Mouse (Mus musculus): ENCODE measurements around the gene Foxp1. TPM values are rescaled to one million over a fixed set of nuclear protein-coding genes. Genes with fewer than 3 reads are reported as not detected.

Foxp1 gene
- total RNA-seq, 2 experiments from 2014 or later, result 132 to 157 TPM

DNA sequence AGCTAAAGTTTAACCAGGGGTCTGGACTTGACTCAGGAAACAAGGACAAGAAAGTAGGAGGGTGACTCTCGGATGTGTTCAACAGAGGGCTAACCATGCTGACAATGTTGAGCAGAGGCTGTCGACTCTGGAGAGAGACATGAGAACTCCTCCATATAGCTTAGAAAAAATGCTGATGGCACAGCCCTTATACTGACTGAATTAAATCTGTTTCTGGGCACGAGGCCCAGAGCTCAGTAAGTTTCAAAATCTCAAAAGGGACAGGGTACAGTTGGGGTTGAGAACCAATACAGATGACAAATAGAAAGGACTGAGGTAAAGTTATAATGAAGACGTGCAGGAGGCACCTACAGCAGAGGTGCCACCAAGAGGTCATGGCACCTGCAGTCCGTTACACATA lies 241.9 kb downstream of the Foxp1 start:
- intact Hi-C loops (cut with DNase I), result no loop called here
- peak in 1 of 2 experiments; percentile 68 for DNase-seq (ENCODE audit: low spot score in 2 of 2)

DNA sequence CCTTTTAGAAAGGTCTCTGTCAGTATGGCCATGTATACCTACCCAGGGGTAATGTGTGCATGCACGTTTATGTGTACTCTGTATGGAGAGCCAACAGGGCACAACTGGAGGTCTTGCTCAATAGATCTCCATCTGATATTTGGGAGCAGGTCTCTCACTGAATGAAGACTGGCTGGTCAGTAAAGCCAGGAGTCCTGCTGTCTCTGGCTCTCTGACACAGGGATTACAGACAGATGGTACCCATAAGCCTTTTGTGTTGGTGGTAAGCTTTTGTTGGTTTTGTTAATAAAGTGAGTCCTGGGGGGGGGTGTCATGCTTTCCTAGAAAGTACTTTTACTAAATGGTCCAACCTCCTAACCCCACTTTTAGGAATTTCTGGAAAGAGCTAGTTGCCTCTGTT lies 245.3 kb downstream of the Foxp1 start:
- DNase-seq (ENCODE audit: low spot score in 2 of 2), result no peak
- intact Hi-C loops (cut with DNase I), result loop anchor here (10.0 kb wide), 1 partner anchor 318 kb away; no protein-coding TSS in a partner anchor

DNA sequence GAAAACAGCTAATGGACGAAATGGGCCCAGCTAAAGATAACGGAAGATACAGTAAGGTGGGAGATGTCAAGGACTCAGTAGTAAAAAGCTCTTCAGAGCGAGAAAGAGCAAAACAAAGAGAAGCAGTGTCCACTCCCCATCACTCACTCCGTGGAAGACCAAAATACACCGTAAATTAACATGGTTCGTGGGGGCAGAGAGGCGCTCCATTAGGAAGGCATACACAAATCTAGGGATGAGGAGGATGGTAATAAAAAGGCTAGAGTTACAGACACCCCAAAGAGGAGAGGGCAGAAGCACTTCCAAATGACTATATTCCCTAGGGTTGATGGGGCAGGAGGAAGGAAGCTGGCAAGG lies 246.2 kb downstream of the Foxp1 start:
- intact Hi-C loops (cut with DNase I), result loop anchor here (10.0 kb wide), 1 partner anchor 319 kb away; no protein-coding TSS in a partner anchor
- no peak for DNase-seq (ENCODE audit: low spot score in 2 of 2)

DNA sequence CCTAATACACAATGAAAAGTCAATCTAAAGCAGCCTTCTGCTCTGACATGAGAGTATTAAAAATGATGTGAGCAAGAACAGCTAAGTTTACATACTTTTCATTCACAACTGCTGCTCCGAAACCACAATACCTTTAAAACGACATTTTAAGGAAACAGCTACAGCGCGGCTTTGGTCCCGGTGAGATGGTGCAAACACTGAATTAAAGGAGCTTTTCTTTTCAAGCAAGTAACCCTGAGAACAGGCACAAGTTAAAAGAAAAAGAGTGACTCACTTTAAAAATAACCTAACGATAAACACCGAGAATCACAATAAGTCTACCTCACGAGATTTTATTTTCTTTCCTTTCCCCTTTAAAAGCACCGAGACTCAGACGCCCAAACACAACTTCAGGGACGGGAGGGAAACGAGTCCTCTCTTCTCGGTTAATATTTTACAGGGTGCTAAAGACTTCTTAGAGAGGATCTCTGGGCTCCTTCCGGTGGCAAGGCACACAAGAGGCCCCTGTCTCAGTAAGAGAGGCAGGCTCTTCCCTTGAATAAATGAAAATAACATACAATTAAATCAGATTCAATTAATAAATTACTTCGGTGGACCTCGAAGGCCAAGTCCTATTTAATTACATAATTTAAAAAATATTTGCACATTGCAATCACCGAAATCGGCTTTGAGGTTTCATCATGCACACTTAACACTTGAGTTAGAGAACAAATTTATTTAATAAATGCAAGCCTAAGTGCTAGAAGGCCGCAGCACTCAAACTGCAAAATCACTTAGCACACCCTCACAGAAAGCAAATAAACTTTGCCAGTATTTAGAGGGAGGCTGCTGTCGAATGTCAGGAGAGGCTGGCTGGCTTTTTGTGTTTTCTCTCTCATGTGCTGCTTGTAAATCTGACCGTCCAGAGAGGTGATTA lies 246.9 kb downstream of the Foxp1 start:
- intact Hi-C loops (cut with DNase I), result loop anchor here (10.0 kb wide), 1 partner anchor 319 kb away; no protein-coding TSS in a partner anchor

DNA sequence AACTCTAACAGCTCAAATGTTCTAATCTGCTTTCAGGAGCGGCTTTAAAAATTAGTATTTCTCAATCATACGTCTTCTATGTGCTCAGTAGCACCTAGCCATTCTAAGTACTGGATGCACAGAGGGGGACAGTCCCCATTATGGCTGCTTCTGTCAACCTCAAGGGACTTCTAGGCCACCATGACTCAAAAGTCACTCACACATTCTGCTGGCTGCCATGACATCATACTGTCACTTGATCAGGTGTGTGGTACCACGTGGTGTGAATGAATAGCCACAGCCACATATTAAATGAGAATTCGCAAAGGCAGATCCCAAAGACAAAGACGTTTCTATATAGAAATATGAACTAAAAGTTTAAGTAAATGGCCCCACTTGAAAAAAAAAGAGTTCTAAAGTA lies 247.9 kb downstream of the Foxp1 start:
- no peak for DNase-seq (ENCODE audit: low spot score in 2 of 2)
- intact Hi-C loops (cut with DNase I), result loop anchor here (5.0 to 10.0 kb wide), 2 partner anchors 248 to 320 kb away; partner anchors contain the start of gene Foxp1

More for the DNA sequence above, 246.9 kb downstream of the Foxp1 start:
- no peak for DNase-seq (ENCODE audit: low spot score in 2 of 2)

DNA sequence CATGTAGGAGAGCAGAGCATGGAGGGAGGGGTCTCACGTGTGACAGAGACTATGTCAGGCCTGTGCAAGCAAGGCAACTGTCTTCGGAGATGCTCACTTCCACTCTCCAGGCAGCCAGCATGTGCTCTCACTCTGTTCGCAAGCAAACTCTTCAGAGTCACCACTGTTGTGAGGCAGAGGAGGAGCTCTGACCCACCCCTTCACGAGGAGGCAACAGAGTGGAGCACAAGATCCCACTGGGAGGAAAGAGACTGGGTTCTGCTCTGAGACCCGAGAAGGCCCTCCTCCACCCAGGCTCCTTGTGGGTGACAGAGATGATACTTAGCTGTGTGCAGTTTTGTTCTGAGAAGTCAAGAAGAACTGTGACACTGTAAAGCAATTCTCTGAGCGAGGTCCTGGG lies 248.3 kb downstream of the Foxp1 start:
- no peak for DNase-seq (ENCODE audit: low spot score in 2 of 2)
- intact Hi-C loops (cut with DNase I), result loop anchor here (5.0 to 10.0 kb wide), 2 partner anchors 248 to 321 kb away; partner anchors contain the start of gene Foxp1

DNA sequence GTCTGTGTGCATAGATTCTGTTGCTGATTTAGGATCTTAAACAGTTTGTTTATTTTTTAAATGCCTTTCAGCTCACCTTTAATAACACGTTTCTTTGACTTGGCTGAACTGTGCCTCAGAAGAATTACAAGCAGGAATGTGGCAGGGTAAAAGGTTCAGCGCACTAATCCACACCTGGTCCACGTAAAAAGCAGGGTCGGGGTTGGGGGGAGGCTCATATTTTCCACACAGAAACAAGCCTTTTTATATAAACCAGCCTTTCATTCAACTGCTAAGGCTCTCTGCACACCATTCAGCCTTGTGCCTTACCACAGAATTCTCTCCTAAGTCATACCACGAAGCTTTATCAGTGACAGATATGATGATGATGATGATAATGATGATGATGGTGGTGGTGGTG lies 249.3 kb downstream of the Foxp1 start:
- intact Hi-C loops (cut with DNase I), result loop anchor here (5.0 to 10.0 kb wide), 2 partner anchors 249 to 322 kb away; partner anchors contain the start of gene Foxp1
- no peak for DNase-seq (ENCODE audit: low spot score in 2 of 2)

DNA sequence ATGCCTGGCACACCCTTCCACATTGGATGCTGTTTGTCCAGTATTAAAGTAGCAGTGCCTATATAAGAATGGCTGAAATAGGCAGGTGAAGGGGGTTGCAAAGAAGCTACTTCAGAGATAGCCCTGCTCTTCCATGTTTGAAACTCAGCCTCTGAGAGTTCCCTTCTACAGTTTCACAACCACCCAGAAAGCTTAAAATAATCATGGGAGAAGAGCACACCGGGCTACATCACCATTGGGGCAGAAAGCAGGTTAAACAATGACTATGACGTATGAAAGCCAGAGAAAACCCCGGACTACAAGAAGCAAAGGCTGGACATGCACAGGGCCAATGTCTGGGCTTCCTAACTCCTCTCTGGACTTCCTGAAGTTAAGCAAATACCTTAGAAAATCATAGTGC lies 250.3 kb downstream of the Foxp1 start:
- no peak for DNase-seq (ENCODE audit: low spot score in 2 of 2)
- intact Hi-C loops (cut with DNase I), result loop anchor here (5.0 to 10.0 kb wide), 2 partner anchors 250 to 323 kb away; partner anchors contain the start of gene Foxp1

DNA sequence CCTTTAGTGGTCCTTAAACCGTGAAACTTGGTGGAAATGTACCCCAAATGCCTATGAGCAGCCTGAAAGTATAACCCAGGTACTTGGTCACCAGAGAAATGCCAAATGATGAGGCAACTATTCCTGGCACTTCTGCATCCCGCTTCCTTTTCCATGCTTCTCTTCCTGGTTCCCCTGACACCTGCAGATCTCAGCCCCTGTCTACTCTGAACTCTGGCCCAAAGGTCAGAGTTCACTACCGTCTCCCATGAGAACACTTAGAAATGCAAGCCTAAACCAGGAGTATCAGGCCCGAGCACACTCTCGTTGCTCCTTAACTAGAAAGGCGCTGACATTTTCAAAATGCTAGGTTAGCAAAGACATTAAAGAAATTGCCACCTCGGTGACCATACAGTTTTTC lies 250.8 kb downstream of the Foxp1 start:
- intact Hi-C loops (cut with DNase I), result loop anchor here (5.0 to 10.0 kb wide), 2 partner anchors 251 to 323 kb away; partner anchors contain the start of gene Foxp1
- no peak for DNase-seq (ENCODE audit: low spot score in 2 of 2)

DNA sequence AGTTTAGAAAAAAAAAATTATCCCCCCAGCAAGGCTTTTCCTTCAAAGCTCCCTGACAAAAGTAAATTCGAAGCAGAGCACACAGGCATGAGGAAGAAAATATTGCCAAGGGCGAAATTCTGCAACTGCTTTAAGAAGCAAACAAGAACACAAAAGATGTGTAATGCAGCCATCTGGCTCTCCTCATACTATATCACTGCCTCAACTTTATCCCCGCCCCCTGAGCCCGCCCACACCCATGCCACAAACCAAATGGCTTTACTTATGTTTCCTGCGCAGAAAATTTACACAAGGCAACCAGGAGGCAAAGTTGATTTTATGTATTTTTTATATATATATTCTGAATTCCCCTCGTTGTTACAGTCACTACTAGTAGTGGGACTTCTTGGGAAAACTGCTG lies 252.6 kb downstream of the Foxp1 start:
- DNase-seq (ENCODE audit: low spot score in 2 of 2), result peak; percentile 21 to 74
- intact Hi-C loops (cut with DNase I), result loop anchor here (5.0 to 10.0 kb wide), 3 partner anchors 252 to 1163 kb away; partner anchors contain the start of gene Foxp1

DNA sequence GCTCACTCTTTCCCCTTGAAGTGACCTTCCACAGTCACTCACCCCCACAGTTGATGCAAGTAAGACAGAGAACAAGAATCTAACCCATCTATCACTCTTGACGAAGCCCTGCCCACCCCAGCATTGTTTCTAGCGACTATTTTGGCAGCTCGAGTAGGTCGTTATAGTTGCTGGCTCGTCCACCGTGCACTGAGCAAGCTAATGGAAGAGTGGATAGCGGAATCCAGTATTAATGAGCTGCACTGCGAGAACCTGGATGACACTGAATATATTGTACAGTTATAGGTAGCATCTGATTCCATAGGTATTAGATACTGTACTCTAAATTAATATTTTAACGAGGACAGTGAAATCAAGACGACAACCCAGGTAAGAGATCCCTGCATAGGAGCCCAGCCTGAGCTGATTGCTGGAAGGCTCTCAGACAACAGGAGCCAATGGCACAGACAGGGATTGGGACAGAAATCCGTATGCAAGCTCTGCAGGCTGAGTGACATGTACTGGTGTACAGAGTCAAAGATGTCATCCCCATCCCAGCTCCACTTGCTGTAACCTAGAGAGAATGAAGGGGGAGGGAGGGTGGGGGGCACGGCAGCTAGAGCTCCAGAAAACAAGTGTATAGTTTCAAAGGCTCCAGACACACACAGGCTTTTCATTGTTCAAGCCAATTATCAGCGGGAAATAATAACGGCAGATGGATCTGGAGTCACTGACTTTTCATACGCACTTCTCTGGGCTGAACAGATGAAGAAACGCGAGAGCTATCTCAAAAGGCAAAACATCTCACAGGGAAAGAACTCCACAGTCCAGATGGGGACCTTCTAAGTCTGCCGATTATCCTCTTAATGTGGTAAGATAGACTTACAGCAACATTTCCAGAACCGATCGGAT lies 254.1 kb downstream of the Foxp1 start:
- DNase-seq (ENCODE audit: low spot score in 2 of 2), result no peak
- intact Hi-C loops (cut with DNase I), result loop anchor here (5.0 kb wide), 1 partner anchor 1161 kb away; no protein-coding TSS in a partner anchor

DNA sequence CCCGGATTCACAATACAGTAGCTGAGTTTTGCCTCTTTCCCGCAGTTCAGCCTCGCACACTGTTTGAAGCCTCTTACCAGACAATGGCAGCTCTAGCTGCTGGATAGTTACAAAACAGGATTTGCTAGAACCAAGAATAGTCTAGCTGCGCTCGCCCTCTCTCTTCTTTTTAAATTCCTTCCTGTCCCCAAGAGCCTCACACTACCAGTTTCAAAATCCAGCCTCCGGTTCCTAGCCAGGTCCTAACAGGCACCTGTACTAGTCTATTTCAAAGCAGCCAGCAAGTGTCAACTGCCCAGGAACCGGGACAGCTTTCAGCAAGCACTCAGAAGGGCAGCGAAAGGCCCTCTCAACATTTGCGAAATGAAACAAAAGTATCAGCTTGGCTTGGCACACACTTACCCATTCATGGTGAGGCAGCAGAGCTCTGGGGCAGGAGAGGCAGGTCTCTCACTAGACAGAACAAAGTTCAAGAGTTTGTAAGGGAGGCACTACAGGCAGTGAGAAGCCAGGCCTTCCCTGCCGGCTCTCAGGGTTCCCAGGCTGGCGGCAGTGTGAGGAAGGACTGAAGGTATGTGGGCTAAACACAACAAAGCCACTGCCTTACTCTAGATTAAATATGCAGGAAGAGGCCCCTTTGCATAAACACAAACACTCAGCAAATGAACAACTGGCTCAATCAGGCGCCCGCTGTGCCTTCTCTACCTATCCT lies 256.4 kb downstream of the Foxp1 start:
- DNase-seq (ENCODE audit: low spot score in 2 of 2), result peak; percentile 27 to 75
- intact Hi-C loops (cut with DNase I), result loop anchor here (5.0 kb wide), 1 partner anchor 1159 kb away; no protein-coding TSS in a partner anchor

DNA sequence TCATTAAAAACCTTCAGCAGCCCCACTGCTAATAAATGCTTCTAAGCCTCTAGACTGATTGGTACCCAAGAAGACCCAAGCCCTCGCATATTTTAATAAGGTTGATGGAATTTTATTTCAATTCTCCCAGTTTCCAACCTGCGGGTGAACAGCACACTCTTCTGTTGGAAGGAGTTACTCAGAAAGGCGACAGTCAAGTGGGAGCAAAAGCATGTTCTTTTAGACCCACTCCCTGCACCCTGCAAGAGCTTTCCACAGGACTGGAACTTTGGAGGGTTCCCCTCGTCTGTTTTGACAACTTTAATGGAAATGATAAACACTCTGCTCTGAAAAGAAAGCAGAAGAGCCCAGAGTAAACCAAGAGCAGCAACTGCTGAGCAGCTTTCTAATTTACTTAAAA lies 257.3 kb downstream of the Foxp1 start:
- intact Hi-C loops (cut with DNase I), result loop anchor here (5.0 kb wide), 1 partner anchor 1158 kb away; no protein-coding TSS in a partner anchor
- DNase-seq (ENCODE audit: low spot score in 2 of 2), result no peak

DNA sequence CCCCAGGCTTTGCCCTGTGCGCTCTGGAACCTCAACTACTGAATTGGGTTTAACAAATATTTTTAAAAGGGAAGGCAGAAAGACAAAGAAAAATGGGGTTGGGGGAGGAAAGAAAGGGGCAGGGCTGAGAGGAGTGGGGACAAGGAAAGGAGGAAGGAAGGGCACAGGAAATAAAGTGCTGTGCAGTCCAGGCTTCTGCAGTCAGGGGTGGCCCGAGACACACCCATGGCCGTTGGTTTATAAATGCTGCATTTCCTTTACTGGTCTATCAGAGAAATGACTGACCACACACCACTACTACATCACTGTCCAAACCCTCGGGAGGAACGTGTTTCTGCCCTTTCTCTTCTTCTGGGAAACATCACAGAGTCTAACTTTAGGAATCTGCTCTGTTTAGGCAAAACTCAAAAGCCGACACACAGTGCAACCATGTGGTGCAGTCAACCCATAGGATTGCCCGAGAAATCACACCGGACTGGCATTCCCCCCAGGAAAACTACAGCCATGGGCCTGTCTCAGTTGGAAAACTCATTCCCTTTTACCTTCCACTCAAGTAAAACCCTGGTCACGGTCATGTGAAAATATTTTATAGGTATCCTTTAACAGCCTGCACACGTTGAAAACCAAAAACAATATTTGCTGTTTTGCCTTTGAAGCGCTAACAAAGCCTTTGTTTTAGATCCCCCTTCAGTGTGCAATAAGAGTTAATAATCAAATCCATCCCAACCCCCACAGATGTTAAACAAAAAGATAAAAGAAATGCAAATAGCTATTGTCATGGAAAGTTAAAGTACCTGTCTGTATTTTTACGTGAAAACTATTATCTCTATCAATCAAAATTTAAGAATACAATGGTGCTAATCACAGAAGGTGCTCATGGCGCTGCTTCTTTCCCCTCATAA lies 258.1 kb downstream of the Foxp1 start:
- intact Hi-C loops (cut with DNase I), result loop anchor here (5.0 kb wide), 1 partner anchor 1157 kb away; no protein-coding TSS in a partner anchor
- DNase-seq (ENCODE audit: low spot score in 2 of 2), result no peak

DNA sequence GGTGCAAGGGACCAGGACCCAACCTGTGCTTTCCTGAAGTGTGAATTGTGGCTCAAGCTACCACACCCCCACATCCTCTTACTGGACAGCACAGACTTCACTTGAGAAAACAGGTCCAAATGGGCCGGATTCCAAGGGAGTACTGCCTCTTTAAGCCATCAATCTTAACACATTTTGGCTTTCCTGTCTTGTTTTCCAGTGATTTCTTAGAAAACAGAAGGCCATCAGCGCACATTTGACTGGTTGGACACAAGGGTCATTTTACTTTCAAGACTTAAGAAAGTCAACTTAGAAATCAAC lies 258.7 kb downstream of the Foxp1 start:
- intact Hi-C loops (cut with DNase I), result no loop called here
- no peak for DNase-seq (ENCODE audit: low spot score in 2 of 2)

DNA sequence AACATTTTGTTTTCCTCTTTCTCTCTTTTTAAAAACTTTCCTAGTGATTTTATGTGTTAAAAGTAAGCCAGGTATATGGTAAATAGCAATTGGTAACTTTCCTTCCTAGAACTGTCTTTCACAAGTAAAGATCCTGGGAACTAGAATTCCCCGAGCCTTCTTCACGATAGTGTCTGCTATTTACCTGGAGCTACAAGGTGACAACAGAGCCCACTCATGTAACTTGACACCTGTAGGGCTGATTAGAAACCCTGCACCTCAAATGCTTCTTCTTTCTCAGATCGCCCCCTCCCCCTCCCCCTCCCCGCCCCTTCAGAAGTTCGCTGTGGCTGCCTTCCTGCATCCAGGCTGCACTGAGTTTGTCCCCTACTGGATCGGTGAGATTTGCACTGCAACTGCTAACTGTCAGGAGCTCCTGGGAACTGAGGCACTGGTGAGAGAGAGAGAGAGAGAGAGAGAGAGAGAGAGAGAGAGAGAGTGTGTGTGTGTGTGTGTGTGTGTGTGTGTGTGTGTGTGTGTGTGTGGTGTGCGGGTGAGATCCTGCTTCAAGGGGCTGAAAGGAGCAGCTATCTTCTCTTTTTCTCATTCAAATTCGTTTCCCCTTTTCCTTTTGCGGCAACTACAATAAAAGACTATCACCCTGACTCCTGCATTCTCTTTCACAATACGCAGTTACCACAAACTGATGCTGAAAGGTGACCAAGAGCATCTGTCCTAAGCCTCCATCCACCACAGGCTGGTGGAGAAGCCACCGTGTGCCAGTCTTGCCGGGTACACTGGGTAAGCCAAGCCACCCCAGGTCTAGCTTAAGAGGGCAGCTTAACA lies 259.2 kb downstream of the Foxp1 start:
- intact Hi-C loops (cut with DNase I), result no loop called here
- DNase-seq (ENCODE audit: low spot score in 2 of 2), result no peak

DNA sequence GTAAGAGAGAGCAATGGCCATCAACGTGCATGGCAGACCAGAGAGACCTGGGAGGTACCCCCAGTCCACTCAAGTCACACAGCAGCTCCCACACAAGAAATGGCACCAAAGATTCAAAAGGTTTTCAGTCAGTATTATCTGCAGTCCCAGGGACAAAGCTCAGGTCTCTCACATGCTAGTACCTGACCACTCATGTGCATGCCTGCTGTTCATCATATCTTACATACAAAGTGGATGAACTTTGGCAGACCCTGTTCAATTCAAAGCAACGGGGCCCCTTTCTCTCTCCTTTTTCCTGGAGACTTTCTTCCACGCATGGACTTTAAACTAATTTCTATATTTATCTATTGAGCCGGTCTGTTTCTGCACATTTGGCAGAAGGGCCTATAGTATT lies 260.8 kb downstream of the Foxp1 start:
- DNase-seq (ENCODE audit: low spot score in 2 of 2), result no peak
- intact Hi-C loops (cut with DNase I), result no loop called here

All from left cerebral cortex, postnatal 25 days (tissue).